Mouse (Mus musculus) adrenal gland, postnatal 10 days (tissue): ENCODE results near the gene Agtr1b. TPM values are rescaled to one million over a fixed set of nuclear protein-coding genes. Genes with fewer than 3 reads are reported as not detected.
A peak's percentile ranks its signal among the peaks of the same experiment; 100 is the strongest.

Source experiments
- DNase-seq: peaks from one replicate; pipeline ENCODE4 v3.0.0; 2021; ENCODE audit warnings: mixed read lengths
- long read RNA-seq, 2 experiments: library from polyadenylated mRNA; stranded (forward); transcript quantifications; one replicate each; pipeline ENCODE4 v2.0.0; 2021
- total RNA-seq, 2 experiments: library from RNA; stranded (reverse); gene quantifications; 2 replicates each; pipeline ENCODE4 v1.2.3; 2021

Agtr1b gene
- 1 to 10 TPM; 6.6 to 9.1 TPM for total RNA-seq
- long read RNA-seq, experiment 1, partial matches to known transcripts = 1 of 4 reads
- long read RNA-seq, experiment 1, other reads (novel, unspliced or antisense) = 0 of 4 reads
- long read RNA-seq, experiment 2, transcript Agtr1b-201 (2 exons, 2,147 nt) = major isoform, 5 of 7 reads
- long read RNA-seq, experiment 2, partial matches to known transcripts = 1 of 7 reads
- long read RNA-seq, experiment 2, other reads (novel, unspliced or antisense) = 1 of 7 reads

DNA sequence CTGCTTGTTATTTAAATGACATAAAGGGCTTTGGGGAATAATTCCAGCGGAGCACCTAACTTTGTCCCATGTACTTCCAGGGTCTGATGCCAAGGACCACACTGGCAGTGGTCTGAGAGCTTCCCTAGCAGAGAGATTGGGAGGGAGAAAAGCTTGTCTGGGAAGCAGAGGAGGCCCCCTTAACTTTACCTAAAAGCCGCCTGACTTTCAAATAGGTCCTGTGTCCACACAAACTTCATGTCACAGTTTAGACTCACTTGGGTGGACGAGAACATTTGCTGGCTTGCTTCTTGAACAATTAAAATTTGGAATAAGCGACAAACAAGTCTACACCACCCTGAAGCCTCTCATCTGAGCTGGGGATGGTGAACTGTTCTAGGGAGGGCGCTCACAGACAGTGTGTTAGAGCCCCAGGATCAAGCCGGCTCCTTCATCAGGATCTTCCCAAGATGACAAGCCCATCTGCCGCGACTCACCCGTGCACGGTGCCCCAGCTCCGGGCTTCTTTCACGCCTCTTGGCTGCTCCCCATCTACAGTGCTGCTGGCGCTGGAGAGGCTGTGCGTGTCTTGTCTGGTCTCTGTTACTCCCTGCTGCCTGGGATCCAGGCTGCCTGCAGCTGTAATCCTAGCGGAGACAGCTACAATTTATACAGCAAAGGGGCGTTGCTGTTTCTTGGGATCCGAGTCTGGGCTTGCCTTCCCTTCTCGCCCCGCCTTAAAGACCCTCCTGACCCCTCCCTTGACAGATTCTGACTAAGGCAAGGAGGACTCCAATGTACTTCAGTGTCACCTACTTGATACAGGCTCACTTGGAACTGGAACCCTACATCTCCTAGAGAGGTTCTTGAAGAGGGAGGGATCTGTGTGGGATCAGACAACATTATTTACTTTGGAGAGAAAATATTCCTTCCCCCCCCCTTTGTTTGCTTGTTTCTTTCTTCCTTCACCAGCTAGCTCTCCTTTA lies at the start of gene Agtr1b:
TSS of gene Agtr1b (minus strand) at position 620 of the 965 bp plus-strand sequence.
- DNase-seq = peak; percentile 53

DNA sequence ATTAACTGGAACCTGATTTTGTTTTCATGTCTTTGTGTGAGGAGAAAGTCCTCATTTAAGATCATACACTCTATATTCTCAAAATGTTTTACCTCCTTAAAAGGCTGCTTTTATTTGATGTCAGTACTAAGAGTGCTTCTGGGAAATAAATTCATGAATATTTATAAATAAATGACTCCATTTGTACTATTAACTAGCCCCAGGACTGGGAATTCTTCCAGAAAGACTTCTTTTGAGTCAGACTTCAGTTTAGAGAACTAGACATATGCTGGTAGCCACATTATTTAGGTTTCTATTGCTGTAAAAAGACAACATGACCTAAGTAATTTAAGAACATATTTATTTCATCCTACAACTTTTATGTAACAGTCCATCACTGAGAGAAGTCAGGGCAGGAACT lies 13.4 kb downstream of the Agtr1b start:
- DNase-seq = no peak

DNA sequence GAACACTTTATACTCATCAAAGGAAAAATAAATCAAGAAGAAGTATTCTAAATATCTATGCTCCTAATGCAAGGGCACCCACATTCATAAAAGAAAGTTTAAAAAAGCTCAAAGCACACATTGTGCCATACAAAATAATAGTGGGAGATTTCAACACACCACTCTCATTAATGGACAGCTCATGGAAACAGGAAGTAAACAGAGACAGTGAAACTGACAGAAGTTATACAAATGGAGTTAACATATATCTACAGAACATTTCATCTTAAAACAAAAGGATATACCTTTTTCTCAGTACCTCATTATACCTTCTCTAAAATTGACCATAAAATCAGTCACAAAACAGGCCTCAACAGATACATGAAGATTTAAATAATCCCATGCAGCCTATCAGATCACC lies 18.8 kb downstream of the Agtr1b start:
- DNase-seq = no peak

DNA sequence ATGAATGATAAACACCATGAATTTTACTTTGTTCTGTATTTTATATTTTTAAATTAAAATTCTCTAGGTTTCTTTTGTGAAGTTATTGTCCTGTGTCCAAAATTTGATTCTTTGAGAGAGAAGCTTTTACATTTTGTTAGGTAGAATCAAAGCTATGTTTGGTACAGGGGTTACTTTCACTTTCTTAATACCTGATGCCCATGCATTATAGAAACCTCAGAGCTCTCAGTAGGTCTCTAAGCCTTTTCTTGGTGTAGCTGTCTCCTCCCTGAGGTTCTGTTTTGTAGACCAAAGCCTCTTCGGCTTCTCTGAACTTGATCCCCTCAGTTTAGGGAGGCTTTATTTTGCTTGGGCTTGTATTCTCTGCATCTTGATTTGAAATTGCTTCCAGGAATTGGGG lies 26.6 kb downstream of the Agtr1b start:
- DNase-seq = no peak

DNA sequence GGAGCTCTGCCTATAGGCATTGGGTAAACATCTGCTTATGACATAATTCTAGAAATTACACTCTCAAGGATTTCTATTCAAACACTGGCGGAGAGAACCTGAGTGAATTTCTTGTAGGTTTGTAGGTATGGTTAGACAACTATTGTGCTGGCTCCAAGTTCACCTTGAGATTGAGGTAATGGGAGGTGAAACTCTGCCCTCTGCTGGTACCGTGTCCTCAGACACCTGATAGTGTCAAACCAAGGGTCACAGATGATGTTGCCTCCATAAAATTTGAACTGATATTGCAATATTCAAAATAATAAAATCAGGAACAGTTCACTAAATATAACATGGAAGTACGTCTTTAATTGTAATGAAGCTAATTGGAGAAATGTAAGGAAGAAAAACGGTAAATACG lies 32.3 kb downstream of the Agtr1b start:
- peak; percentile 37 for DNase-seq

DNA sequence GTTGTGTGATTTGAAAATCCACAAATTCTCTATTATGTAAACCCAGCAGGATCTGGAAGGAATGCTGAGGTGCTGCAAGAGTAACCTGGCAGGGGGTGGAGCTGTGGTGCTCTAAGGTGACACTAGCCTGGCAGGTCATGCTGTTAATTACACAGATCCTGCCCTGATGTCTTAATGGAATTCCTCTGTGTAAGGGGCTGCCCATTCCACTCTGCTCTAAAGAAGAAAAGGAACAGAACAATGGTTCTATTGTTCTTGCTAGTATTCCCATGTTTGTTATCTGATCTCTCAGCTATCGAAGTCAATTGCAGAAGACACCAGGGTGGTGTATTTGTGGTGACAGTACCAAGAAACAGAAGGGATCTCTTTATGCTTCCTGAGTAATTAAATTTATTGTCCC lies 49.7 kb downstream of the Agtr1b start:
- DNase-seq = no peak

DNA sequence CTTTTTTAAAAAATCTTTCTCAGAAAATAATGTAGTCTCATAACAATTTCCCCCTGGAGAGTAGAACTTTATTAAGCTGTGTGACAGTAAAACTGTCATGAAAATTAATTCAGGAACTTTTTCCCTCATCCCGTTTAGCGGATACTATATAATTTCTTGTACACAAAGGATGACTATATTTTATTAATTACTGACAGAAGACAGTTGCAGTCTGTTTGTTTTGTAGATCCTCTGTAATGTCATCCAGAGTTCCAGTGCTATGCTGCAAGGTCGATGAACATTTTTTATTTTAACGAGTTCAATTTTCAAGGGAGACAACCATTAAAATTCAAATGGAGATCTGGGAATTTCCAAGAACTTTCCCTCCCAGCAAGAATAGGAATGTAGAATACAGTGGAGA lies 57.8 kb downstream of the Agtr1b start:
- DNase-seq = no peak

DNA sequence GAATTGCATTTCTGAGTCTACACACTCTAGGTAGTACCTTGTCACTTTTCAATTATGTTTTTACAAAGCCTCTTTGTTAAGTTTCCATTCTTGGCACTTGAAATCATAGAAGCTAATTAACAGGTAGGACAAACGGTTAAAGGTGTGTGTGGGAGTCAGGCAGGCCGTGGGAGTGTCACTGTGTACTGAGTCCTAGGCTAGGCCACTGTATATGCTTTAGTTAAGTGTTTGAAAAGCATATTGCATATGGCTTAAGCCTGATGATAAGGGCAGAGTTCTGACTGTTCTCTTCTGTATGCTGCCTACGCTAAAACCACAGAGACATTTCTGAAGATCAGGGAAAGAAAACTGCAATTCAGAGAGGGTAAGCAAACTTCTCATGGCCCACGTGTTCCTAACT lies 59.7 kb downstream of the Agtr1b start:
- DNase-seq = no peak

DNA sequence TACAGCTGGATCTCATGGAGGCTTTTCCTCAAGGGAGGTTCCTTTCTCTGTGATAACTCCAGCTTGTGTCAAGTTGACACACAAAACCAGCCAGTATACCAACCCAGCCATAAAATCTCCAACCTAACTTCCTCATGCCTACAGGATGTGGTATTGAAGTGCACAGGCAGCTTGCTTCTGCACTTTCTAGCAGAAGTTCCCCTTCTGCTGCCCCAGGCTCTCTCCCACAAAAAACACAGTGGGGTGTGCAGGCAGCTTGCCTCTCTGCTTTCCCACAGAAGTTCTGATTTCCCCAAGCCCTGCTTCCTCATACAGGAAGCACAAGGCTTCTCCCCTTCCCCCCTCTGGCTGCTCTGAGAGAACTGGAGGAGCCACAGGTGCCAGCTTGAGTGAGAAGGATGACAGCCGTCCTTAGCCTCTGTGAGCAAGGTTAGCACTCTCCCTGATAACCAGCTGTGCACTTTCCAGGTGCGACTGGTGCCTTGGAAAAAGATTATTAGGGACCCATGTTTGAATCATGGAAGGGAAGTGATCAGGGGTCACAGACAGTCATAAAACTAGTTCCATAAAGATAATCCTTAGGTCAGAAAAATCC lies 62.1 kb downstream of the Agtr1b start:
- DNase-seq = peak; percentile 5

DNA sequence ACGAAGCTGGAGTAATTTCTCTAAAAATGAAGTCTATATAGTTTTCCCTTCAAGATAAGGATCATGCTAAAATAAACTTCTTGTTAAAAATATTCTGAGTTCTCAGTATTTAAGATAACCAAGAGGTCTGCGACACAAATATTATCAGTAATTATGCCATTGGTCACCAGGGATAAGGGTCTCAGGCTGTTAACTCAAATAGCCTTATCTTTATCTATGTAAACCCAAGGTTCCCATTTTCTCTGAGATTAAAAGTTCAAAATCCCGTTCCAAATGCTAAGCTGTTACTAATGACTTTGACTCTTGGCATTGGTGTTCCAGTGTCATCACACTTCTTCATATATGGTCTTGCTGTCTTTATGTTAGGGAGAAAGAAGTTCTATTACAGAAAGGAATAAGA lies 71.4 kb downstream of the Agtr1b start:
- no peak for DNase-seq

DNA sequence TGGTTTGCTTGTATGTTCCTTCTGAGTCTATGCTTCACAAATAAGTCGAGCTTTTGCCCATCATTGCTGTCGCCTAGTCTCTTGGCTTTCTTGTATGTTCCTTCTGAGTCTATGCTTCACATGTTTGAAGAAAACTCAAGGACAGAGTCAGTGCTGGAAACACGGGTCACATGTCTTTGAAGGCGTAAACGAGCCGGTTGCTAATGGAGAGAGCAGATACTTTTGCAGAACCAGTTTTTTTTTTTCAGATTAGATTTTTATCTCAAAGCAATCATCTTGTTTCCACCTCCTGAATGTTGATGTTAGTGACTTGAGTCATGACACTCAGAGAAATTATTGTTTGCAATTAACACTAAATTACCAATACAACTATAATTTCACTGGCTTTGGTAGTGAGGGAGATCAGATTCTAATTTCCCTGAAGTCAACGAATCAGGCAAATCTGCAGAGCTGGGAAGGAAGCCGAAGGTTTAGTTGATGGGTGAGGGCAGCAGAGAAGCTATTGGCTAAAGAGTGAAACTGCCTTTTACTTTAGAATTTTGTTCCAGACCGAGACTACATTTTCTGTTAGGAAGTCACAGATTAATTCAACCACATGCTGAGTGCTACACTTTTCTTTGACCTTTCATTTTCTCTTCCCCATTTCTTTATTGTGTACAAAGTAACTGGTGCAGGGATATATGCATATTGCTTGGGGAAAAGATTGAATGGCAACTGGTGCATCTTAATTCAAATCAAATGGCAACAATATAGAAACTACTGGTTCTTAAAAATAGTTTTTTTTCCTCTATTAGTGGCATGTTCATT lies 72.2 kb downstream of the Agtr1b start:
- no peak for DNase-seq

DNA sequence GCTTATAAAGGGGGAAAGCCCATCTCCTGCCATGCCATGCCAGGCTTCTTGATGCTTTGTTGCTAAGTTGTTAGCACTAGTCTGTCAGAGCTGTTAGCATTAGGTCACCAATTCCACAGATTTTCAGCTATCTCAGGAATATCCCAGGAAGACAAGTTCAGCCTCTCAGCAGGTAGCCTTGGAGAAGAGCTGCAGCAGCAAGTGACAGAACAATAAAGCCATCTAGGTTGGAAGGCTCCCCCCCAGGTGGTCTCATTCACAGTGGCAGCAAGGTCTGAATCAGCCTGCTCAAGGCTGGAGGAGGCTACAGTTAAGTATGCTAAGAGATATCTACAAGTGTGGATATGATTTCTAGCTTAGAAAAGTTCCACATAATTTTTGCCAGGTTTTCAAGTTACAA lies 75.6 kb downstream of the Agtr1b start:
- no peak for DNase-seq

DNA sequence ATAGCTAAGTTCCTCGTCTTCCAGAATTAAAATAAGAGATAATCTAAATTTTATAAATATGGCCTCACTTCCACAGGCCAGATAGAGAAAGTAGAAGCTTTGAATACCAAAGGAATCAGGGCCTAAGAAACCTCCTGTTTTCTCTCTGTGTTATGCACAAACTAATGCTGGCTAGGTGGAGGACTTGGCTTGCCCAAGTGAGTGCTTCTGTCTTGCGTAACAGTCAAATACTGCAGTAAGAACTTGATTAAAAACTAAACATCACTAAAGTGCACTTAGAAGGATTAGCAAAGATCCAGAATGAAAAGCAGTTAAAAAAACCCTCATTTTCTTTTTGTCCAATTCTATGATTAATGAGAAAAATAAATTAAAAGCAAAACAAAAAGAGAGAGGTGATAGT lies 78.2 kb downstream of the Agtr1b start:
- no peak for DNase-seq

DNA sequence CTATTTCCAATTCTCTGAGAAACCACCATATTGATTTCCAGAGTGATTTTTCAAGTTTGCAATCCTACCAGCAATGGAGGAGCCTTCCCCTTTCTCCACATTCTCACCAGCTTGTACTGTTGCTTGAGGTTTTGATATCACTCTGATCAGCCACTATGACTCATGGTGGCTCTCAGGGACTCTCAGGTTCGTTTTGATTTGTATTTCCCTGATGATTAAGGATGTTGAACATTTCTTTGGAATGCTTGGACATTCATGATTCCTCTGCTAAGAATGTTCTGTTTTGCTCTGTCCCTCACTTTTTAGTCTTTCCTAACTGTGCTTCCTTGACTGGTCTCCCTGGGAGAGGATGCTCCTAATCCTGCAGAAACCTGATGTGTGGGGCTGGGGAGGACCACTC lies 85.2 kb downstream of the Agtr1b start:
- DNase-seq = no peak

DNA sequence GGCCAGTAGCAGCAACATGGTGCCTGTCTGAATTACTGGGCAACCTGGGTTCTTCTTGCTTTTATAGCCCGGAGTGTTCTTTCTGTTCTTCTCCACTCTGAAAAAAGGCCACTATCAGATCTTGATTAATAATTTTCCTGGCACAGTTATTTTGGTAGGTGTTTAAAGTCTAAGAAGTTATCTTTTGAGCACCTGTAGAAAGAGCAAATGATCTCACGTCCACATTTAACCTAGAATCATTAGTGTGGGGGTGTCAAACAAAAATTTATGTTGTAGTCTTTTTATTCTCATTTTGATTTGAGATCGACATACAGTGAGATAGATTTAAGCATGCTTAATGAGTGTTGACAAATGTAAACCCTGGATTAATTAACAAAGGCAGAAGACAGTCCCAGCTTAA lies 91.3 kb downstream of the Agtr1b start, which contains the start of gene Cpb1:
TSS of gene Cpb1 (minus strand) at position 101 of the 400 bp plus-strand sequence.
- no peak for DNase-seq

Other genes with a start within 250 kb of the Agtr1b start
- gene Gyg, start 211.9 kb downstream of the Agtr1b start, total RNA-seq = 10 to 100 TPM; 75.3 to 99.1 TPM
- 1 to 10 TPM; 7.6 to 7.9 TPM for gene Cpa3, start 125.0 kb downstream of the Agtr1b start, total RNA-seq
- gene Cpb1, start 91.4 kb downstream of the Agtr1b start, total RNA-seq = 1 to 10 TPM; 3.5 to 4.1 TPM